Mouse (Mus musculus) megakaryocyte, embryonic 14.5 days (primary cell): ENCODE results near the gene Mslnl. TPM values are rescaled to one million over a fixed set of nuclear protein-coding genes. Genes with fewer than 3 reads are reported as not detected.
A peak's percentile ranks its signal among the peaks of the same experiment; 100 is the strongest.

ENCODE experiments used
- H3K27me3 ChIP-seq: replicated peaks from 2 replicates; pipeline ENCODE3; 2012; ENCODE audit warnings: inconsistent platforms
- H3K36me3 ChIP-seq: replicated peaks from 2 replicates; pipeline ENCODE3; 2012; ENCODE audit warnings: low read length, inconsistent platforms, mixed read lengths
- H3K4me1 ChIP-seq: 2 replicates; pipeline ENCODE4 v1.6.1; 2012; ENCODE audit warnings: inconsistent platforms
- H3K4me3 ChIP-seq: replicated peaks from 2 replicates; pipeline ENCODE3; 2012; ENCODE audit warnings: moderate library complexity, mild to moderate bottlenecking, inconsistent platforms
- H3K9me3 ChIP-seq: 2 replicates; pipeline ENCODE4 v1.6.1; 2012; ENCODE audit warnings: inconsistent platforms
- FLI1 ChIP-seq: IDR thresholded peaks from 2 replicates; pipeline ENCODE4 v1.6.1; 2012; ENCODE audit warnings: low read length, inconsistent platforms, mixed read lengths
- GATA1 ChIP-seq: IDR thresholded peaks from 3 replicates; pipeline ENCODE4 v1.6.1; 2012; ENCODE audit warnings: mixed read lengths, low read length, inconsistent platforms, borderline replicate concordance
- polyA plus RNA-seq: library from polyadenylated mRNA; stranded (reverse); fragments of >175 nt; gene quantifications from 2 replicates; pipeline ENCODE4 v1.2.3, GENCODE M21; 2012; ENCODE audit warnings: low replicate concordance; ENCODE audit not compliant: insufficient read depth

The Mslnl gene
- polyA plus RNA-seq, 1 experiment: not detected

- TF ChIP-seq GATA1 (no peak), FLI1 (no peak)
- Histone ChIP-seq H3K27me3 (peaks cover 47% of the 10 kb centered on the region), H3K9me3 (no peaks in the 10 kb centered on the region), H3K36me3 (no peaks in the 10 kb centered on the region), H3K4me1 (no peaks in the 10 kb centered on the region), H3K4me3 (no peak overlapping the region)
These were observed 24.3 kb downstream of the Mslnl start for GRCm38 (mm10) chr17:25760148-25760547.

GRCm38 (mm10) chr17:25761561-25761970 is 25.7 kb downstream of the Mslnl start:
- Histone ChIP-seq H3K4me1 (no peaks in the 10 kb centered on the region), H3K9me3 (no peaks in the 10 kb centered on the region), H3K36me3 (no peaks in the 10 kb centered on the region), H3K4me3 (no peak overlapping the region), H3K27me3 (peaks cover 44% of the 10 kb centered on the region)
- no peak for TF ChIP-seq GATA1
- TF ChIP-seq FLI1: no peak

- TF ChIP-seq FLI1: no peak
- TF ChIP-seq GATA1: no peak
- Histone ChIP-seq H3K36me3 (no peaks in the 10 kb centered on the region), H3K4me1 (no peaks in the 10 kb centered on the region), H3K4me3 (no peak overlapping the region), H3K9me3 (no peaks in the 10 kb centered on the region), H3K27me3 (peaks cover 46% of the 10 kb centered on the region)
These were observed 26.7 kb downstream of the Mslnl start for GRCm38 (mm10) chr17:25762591-25762990.

GRCm38 (mm10) chr17:25765886-25766285 is 30.0 kb downstream of the Mslnl start:
- H3K9me3 ChIP-seq: no peaks in the 10 kb centered on the region
- H3K36me3 ChIP-seq: no peaks in the 10 kb centered on the region
- peaks cover 52% of the 10 kb centered on the region for H3K27me3 ChIP-seq
- H3K4me1 ChIP-seq: no peaks in the 10 kb centered on the region
- no peak overlapping the region for H3K4me3 ChIP-seq
- no peak for TF ChIP-seq GATA1
- no peak for TF ChIP-seq FLI1

- TF ChIP-seq FLI1 (no peak), GATA1 (no peak)
- Histone ChIP-seq H3K4me3 (no peak overlapping the region), H3K4me1 (peaks cover 10% of the 10 kb centered on the region), H3K9me3 (no peaks in the 10 kb centered on the region), H3K36me3 (no peaks in the 10 kb centered on the region), H3K27me3 (peaks cover 48% of the 10 kb centered on the region)
These were observed 33.5 kb downstream of the Mslnl start for GRCm38 (mm10) chr17:25769331-25769730.

- peaks cover 29% of the 10 kb centered on the region for H3K4me1 ChIP-seq
- peak within 1 kb of the TSS; percentile 99 for H3K4me3 ChIP-seq
- peaks cover 30% of the 10 kb centered on the region for H3K36me3 ChIP-seq
- TF ChIP-seq GATA1 (no peak), FLI1 (no peak)
- no peaks in the 10 kb centered on the region for H3K9me3 ChIP-seq
- peaks cover 24% of the 10 kb centered on the region for H3K27me3 ChIP-seq
These were observed 37.8 kb downstream of the Mslnl start, which contains the start of gene Narfl for GRCm38 (mm10) chr17:25773549-25774120. Gene Narfl (plus strand): TSS chr17:25773776.

- no peak for TF ChIP-seq FLI1
- no peak for TF ChIP-seq GATA1
- no peaks in the 10 kb centered on the region for H3K9me3 ChIP-seq
- H3K4me1 ChIP-seq: peaks cover 29% of the 10 kb centered on the region
- peak overlapping the region; percentile 64 for H3K4me3 ChIP-seq
- peaks cover 11% of the 10 kb centered on the region for H3K27me3 ChIP-seq
- peaks cover 49% of the 10 kb centered on the region for H3K36me3 ChIP-seq
These were observed 39.6 kb downstream of the Mslnl start for GRCm38 (mm10) chr17:25775318-25776062.

GRCm38 (mm10) chr17:25777948-25778347 is 42.1 kb downstream of the Mslnl start:
- Histone ChIP-seq H3K4me1 (peaks cover 29% of the 10 kb centered on the region), H3K9me3 (no peaks in the 10 kb centered on the region), H3K36me3 (peaks cover 73% of the 10 kb centered on the region), H3K4me3 (no peak overlapping the region), H3K27me3 (no peaks in the 10 kb centered on the region)
- TF ChIP-seq FLI1 (no peak), GATA1 (no peak)

- Histone ChIP-seq H3K4me1 (peaks cover 32% of the 10 kb centered on the region), H3K4me3 (no peak overlapping the region), H3K27me3 (no peaks in the 10 kb centered on the region), H3K36me3 (peaks cover 77% of the 10 kb centered on the region), H3K9me3 (no peaks in the 10 kb centered on the region)
- TF ChIP-seq GATA1 (no peak), FLI1 (no peak)
These were observed 45.5 kb downstream of the Mslnl start for GRCm38 (mm10) chr17:25781339-25781738.

- peaks cover 34% of the 10 kb centered on the region for H3K4me1 ChIP-seq
- no peaks in the 10 kb centered on the region for H3K9me3 ChIP-seq
- H3K27me3 ChIP-seq: no peaks in the 10 kb centered on the region
- TF ChIP-seq GATA1 (no peak), FLI1 (no peak)
- peaks cover 71% of the 10 kb centered on the region for H3K36me3 ChIP-seq
- H3K4me3 ChIP-seq: no peak overlapping the region
These were observed 47.2 kb downstream of the Mslnl start for GRCm38 (mm10) chr17:25783086-25783485.
